Mouse (Mus musculus) left cerebral cortex, adult 11 months (tissue): ENCODE results near the gene Uhrf1bp1.

Experiments used
- DNase-seq: peaks from one replicate; pipeline ENCODE4 v3.0.0; 2022; ENCODE audit warnings: low spot score

The Uhrf1bp1 gene

DNA sequence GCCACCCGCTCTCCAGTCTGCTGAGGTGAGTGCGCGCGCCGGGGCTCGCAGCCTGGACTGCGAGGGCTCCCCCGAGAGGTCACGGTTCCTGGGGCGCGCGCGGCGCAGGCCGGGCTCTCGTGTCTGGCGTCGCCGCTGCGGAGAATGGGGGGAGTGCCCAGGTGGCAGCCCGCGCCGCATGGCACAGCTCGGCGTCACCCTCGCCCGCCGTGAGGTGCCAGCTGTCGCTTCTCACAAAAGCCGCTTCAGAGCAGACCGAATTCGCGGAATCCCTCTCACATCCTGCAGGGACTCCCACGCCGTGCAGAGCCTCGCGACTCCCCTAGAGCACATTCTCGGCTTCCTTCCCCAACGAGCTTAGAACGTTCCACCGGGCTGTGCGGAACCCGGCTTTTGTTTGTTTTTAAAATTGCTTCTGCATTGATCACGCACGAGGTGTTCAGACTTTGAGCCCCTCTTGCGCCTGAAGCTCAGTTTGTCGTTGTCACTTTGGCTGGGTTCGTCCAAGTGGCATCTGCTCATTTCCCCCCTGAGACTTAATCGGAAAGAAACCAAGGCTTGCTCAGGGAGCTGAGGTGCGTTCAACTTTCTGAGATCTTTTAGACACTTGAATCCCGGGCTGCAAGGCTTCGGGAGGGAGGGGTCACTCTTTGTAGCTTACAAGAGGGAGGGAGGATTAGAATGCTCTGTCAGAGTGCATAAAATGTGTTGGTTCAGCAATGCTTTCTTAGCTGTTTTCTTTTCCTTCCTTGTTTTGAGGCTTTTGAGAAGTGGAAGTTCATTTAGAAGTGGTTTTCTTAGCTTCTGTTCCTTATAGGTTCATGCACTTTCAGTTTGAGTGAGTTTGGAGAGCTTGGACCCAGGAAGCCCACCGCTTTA, 53.6 kb downstream of the Uhrf1bp1 start, which contains the start of gene Taf11:
Gene Taf11, minus strand, starts transcription at position 223 of the 879 bp plus-strand sequence.
- DNase-seq, result peak; percentile 70

DNA sequence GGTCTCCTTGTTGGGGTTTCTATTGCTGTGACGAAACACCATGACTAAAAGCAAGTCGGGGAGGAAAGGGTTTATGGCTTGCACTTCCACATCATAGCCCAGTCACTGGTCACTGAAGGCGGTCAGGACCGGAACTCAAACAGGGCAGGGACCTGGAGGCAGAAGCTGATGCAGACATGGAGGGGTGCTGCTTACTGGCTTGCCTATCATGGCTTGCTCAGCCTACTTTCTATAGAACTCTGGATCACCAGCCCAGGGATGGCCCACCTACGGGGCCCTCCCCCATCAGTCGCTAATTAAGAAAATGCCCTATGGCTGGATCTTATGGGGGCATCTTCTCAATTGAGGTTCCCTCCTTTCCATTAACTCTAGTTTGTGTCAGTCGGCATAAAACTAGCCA, 55.1 kb downstream of the Uhrf1bp1 start:
- no peak for DNase-seq

DNA sequence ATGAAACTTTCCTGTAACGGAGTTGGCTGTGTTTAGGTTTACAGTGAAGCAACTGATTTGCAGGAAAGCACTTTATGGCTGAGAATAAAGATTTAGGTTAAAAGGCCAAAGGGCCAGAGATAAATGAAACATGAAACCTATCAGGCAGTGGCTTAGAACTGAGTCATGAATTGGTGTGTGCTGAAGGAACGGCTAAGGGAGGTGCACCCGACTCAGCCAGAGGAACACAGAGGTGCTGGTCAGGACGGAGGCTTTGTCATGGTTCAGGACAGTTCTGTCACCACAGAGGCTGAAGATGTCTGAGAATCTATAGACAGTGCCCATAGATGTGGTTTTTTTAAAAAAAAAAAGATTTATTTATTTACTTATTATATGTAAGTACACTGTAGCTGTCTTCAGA, 58.5 kb downstream of the Uhrf1bp1 start:
- DNase-seq, result no peak

DNA sequence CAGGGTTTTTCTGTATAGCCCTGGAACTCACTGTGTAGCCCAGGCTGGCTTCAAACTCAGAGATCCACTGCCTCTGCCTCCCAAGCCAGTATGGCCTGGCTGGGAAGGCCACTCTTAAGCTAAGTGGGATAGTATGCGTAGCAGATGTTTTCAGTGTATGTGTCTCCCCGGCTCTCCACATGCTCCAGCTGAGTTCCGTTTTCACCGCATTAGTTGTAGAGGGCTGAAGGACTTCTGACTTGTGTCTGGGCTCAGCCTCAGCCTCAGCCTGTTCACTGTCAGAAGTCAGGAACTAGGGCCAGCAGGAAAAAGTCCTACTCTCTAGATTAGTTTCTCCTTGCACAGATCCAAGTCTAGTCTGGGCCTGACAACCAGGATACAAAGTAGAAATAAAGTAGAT, 60.1 kb downstream of the Uhrf1bp1 start:
- no peak for DNase-seq

DNA sequence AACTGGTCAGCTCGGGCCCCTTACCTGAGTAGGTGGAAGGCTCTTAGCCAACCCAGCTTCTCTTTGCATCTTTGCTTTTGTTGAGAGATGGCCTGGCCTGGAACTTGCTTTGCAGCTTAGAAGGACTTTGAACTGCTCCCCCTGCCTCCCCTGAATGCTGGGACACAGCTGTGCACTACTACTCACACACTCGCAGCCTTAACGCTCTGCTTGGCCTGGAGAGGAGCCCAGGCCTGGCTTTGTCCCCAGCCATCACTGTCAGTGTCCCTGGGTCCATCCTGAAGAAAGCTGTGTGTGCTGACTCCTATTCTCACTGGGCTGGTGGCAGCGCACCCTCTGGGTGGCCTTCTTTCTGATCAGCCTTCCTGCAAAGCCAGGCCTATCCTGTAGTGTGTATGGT, 64.4 kb downstream of the Uhrf1bp1 start:
- no peak for DNase-seq

DNA sequence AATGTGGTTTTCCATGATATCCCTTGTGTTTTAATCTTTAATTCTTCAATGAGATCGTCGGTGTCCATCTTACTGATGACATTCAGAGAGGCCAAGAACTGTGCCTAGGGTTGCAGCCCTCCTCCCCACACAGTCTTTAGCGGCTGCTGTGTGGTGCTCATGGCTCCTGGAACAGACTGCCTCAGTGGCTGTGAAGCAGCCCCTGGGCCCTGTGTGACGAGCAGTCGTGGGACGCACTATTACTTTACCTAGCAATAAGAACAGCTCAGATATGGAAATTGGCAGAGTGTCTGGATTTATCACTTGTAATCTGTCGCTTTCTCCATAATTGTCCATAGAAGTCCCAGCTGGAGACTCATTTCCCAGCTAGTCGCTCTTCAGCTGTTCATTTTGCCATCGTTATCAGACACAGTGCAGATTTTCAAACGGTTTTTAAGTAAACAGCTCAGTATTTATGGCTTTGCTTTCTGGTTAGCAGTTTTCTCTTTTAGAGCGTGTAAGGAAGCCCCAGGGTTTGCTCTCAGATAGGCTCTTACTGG, 66.0 kb downstream of the Uhrf1bp1 start:
- no peak for DNase-seq

DNA sequence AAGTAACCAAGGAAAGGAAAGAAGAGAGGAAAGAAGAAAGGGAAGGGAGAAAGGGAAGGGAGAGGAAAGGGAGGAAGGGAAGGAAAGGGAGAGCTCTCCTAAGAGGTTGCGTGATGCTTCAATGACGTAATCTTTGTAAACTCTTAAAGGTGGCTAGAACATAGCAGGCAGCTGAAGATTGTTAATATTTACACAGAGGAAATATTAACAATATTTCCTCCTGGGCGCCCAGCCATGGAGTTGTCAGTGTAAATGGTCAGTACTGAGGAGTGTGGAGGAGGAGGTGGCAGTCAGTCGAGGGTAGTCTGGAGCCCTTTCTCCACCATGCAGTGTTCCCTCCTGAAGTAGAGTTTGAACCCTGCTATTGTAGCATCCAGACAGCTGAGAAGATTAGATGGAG, 68.8 kb downstream of the Uhrf1bp1 start:
- no peak for DNase-seq

DNA sequence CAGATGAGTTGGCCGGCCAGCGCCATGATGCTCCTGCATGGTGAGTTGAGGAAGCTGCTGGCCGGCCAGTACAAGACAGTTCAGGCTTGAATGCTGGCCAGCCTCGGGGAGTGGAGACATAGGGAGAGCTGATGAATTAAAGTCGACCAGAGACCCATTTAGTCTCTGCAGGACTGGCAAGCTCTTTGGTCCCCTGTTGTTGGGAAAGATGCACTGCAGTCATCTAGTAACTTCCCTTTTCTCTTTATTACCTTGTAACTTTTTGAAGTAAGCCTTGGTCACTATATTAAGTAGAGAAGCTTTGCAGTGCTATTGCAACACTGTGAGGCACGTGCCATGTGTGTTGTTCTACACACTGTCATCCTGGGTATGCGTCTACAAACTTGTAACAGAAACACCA, 69.3 kb downstream of the Uhrf1bp1 start:
- DNase-seq, result no peak

DNA sequence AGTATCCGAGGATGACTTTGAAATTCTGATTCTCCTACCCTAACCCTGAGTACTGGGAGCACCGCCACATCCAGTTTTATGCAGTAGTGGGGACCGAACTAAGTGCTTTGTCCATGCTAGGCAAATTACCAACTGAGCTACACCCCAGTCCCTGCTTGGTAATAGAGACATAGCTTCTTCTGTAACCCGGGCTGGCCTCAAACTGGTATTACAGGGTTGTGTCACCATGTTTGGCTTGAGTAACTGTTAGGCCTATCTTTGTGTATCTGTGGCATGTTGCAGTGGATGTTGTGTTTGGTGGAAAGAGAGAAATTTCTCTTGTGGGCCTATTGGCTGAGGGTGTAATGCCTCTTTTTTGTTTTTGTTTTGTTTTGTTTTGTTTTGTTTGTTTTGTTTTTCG, 74.0 kb downstream of the Uhrf1bp1 start:
- DNase-seq, result no peak

DNA sequence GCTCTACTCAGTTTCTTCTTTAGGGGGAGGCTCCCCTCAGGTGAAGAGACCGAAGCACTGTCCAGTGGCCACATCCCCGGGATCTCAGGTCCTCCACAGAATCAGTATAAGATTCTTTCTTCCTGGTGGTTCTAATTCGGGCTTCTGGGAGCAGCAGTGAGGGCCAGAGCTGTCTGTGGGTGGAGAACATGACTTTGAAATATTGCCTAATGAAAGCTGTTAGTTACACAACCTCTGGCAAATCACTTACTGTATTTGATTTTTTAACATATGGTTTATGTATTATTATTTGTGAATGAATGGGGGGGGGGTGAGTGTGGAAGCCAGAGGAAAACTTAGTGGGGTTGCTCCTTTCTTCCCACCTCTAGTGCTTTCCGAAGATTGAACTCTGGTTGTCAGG, 75.6 kb downstream of the Uhrf1bp1 start:
- DNase-seq, result no peak

DNA sequence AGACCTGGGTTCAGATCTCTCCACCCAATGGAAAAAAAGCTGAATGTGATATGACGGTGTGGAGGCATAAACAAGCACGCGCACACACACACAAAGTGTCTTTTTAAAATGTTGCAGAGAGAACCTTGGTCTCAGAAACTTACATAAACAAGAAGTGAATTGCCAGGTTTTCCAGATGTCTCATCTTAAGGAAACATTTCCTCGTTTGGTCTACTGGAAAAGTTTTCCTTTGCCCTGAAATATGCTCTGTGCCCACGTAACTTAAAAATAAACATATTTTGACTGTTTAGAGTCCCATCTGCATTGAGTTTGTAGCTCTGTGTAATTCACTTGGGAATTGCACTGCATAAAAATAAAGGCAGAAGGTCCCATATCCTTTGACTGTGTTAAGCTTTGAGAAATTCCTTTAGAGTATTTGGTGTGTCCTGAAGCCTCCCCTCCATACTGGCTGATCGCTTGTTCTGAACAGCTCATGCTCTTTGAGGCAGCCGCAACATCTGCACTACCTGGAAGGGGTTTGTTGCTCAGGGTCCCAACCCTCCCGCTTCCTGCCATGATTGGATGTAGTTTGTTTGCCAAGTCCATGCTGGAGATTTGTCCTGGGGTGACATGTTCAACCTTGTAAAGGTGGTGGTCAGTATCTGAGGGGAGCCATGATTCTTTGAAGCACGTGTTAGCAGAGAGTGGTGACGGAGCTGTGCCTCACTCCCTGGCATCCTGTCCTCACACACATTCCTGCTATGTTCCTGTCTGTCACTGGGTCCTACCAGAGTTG, 78.1 kb downstream of the Uhrf1bp1 start:
- no peak for DNase-seq

DNA sequence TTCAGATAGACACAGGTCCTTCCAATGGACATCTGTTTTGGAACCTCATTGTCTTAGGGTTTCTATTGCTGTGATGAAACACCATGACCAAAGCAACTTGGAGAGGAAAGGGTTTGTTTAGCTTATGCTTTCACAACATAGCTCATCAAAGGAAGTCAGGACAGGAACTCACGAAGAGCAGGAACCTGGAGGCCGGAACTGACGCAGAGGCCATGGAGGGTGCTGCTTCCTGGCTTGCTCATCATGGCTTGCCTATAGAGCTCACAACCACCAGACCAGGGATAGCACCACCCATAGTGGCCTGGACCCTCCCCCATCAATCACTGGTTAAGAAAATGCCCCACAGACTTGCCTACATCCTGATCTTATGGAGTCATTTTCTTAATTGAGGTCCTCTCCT, 78.8 kb downstream of the Uhrf1bp1 start:
- DNase-seq, result no peak

DNA sequence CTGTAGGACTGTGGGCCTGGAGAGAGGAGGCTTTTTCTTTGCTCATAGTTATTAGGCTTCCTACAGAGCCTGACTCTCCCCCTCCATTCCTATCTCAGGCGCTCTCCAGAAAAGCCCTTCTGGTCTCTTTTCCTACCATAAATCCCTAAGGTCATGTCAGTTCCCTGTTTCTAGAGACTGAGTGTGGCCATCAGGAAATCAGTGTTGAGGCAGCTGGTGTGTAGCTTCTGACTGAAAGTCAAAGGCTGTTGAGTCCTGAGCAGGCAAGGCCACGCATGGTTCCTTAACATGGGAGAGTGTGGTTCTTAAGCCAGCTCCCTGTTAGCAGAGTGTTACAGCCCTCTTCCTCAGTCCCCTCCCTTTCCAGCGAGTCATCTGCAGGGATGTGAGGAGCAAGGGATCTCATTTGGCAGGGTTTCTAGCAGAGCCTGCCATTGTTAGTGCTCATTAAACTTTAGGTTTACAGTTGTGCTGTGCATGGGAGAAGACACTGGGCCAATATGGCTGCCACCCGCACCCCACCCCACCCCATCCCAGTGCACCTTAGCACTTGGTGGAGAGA, 80.9 kb downstream of the Uhrf1bp1 start:
- DNase-seq, result no peak

DNA sequence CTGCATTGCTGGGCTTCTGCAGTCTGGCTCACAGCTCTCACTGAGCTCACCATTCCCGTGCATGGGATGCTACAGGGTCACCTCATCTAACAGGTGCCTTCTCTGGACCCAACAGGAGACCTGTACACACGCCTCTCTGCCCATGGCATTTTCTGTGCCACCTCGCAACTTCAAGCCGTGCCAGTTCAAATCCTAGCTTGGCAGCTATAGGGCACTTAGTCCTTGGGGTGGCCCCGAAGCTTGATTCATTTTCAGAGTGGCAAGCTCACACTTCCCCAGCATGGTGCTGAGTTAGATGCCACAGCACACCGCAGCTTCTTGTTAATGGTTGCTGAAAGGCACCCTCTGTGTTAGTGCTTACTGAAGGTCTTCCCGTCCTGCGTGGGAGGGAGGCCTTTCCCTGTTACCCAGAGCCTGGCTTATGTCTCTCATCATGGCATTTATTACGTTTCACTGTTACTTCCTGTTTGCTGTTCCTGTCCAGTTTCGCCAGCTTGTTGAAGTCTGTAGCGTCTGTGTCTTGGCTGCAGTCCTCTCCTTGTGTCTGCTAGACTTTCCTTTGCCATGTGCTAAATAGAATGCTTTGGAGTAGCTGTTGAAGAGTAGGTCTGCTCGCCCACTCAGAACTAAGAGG, 82.0 kb downstream of the Uhrf1bp1 start:
- no peak for DNase-seq

DNA sequence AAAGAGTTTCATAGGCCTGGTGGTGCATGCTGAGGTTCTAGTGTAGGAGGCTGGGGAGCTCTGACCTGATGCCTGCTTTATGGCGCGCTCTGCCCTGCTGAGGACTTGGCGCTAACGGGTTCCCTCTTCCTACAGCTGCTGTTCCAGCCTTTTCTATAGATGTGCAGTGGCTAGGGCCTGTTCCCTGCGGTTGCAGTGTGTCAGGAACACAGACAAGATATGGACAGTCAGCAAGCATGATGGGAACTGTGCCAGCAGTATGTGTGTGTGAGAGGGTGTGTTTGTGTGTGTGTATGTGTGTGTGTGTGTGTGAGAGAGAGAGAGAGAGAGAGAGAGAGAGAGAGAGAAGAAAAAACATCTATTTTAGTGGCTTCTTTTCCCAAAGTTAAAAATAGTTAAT, 82.8 kb downstream of the Uhrf1bp1 start:
- no peak for DNase-seq

DNA sequence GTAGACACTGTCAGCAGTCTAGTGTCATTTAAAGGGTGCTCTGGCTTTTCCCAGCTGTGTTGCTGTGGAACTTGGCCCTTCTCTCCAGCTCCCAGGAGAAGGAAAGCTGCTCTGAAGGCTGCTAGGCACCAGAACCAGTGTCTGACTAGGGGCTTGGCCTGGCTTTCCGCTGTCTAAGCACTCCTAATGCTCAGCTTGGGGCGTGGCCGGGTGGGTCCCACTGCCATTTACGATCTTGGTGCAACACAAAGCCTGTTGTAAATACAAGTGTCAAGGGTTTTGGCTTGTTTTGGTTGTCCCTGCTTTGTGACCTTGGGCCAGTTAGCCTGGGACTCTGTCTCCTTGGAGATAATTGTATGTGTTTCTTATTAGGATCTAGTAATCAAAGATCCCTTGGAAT, 84.1 kb downstream of the Uhrf1bp1 start:
- DNase-seq, result no peak

DNA sequence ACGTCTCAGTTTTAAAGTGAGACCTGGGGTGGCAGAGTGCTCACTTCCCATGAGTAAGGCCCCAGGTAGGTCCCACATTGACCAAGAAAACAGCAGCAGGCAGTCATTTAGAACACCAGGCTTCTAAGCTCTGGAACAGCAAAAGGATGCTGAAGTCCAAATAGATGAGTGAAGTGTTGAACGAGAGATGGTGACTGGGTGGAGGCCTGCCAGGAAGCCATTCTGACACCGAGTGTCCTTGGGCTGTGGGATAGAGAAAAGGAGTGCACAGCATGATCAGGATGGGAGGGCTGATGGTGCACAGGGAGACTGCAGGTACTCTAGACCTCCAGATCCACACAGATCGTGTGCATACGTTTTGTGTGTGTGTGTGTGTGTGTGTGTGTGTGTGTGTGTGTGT, 84.9 kb downstream of the Uhrf1bp1 start:
- DNase-seq, result no peak

DNA sequence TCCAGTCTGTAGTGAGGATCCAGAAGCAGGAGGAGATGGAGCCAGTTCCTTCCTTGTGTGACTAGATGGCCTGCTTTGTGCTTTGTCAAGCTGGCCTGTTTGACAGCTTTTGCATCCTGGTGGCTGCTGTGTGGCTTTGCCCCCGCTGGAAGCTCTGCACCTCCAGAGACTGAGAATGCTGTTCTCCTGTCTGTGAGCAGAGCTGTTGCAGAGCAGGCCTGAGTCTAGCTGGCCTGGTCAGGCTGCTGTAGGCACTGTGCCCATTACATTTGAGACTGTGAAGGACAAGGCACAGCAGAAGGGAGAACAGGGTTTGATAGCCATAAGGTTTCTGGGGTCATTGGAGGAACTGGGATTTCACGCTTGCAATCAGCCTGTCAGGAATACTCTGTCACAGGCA, 85.5 kb downstream of the Uhrf1bp1 start:
- DNase-seq, result no peak

DNA sequence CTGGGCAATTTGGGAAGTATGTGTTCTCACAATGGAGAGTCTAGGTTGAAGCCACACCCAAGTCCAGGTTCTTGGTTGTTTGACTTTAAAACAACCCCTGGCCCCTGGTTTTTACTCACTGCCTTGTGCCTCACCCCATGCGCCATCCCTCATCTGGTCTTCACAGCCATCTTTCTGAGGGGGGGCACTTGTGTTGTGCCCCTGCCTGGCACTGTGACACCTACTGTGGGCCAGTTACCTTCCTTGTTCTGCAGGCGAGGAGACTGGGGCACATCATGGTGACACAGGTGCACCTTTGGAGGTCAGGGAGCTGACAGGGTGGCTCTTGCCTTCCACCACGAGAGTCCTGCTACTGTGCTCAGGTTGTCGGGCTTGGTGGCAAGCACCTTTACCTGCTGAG, 85.9 kb downstream of the Uhrf1bp1 start:
- DNase-seq, result no peak

DNA sequence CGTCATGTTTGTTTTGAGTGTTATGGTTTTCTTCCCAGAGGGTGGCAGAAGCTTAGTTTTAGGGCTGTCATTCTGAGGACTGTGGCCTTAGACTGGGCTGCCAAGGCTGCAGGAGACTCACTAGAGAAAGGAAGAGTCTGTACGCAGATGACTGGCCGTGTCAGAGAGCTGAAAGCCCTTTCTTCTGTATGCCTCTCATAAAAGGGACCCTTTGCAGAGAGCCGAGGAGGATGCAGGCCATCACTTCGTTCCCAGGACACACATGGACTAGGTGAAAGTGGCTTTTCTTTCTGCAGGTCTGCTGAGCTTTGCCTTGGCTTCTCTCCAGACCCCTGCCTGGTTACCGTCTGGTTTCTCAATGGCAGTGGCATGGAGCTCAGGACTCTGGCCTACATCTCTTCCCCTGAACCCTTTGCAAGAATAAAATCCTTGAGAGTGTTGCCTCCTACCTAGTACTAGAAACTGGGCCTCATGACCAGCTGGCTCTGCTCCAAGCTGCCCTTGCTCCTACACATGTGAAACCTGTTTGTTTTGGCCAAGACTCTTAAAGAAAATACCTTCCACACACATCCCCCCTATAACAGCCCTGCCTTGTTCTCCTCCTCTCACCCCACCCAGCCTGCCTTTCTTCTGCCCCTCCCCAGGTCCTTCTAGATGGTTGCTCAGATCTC, 89.4 kb downstream of the Uhrf1bp1 start:
- DNase-seq, result no peak

DNA sequence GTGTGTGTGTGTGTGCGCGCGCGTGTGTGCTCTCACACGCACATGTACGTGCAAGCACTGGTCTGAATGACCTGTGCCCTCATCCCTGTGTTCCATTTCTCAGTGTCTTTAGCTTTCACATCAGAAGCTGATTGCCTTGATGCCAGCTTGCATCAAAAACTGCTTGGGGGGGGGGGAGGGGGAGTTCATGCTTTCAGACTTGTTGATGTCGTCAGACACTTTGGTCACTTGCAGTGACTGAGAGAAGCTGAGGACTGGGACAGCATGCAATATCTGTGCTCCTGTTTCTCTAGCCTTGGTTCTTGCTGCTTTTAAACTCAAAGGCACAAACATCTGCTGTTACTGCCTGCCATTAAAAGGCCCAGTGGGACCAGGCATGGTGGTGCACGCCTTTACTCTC, 90.1 kb downstream of the Uhrf1bp1 start:
- DNase-seq, result no peak

DNA sequence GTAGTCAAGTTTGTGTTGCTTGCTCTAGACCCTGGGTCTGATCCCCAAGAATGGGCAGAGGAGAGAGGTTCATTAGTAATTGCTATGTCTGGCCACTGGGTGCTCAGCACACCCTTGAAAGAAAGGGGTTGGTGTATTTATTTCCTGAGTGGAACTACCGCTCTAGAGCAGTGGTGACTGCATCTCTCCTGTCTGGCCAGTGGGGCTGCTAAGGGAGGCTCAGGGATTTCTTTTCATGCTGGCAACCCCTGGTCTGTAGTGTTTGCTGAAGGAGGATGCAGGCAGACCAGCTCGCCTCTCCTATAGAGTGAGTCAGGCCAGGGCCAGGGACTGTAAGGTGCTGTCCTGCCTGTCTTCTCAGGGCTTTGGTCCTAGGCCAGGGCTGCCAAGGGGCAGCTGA, 90.9 kb downstream of the Uhrf1bp1 start:
- DNase-seq, result no peak
